Mouse (Mus musculus) lung, embryonic 14.5 days (tissue): Measurements from ENCODE around the gene Prkar2a. TPM values are rescaled to one million over a fixed set of nuclear protein-coding genes. Genes with fewer than 3 reads are reported as not detected.

ENCODE experiments used
- ATAC-seq: fragments of 200-750 bp; cut with Nextera tagmentation; 2 replicates; pipeline ENCODE4 v1.8.0; 2017; ENCODE audit warnings: mild to moderate bottlenecking, moderate TSS enrichment, moderate library complexity; ENCODE audit not compliant: insufficient read depth
- DNase-seq: peaks from one replicate; pipeline ENCODE4 v3.0.0-alpha.2; 2015
- H3K27ac ChIP-seq: fragments of 300-500 bp; sonication (generic); 2 replicates; pipeline ENCODE4 v1.5.1; 2014; ENCODE audit warnings: low read depth, mild to moderate bottlenecking, moderate library complexity
- H3K27me3 ChIP-seq: fragments of 300-500 bp; sonication (generic); 2 replicates; pipeline ENCODE4 v1.6.1; 2014; ENCODE audit warnings: low read length, control low read depth; ENCODE audit not compliant: insufficient read depth
- H3K36me3 ChIP-seq: fragments of 300-500 bp; sonication (generic); 2 replicates; pipeline ENCODE4 v1.6.1; 2014; ENCODE audit warnings: control low read depth; ENCODE audit not compliant: insufficient read depth
- H3K4me1 ChIP-seq: fragments of 300-500 bp; sonication (generic); 2 replicates; pipeline ENCODE4 v1.6.1; 2014; ENCODE audit warnings: antibody characterized with exemption, control low read depth; ENCODE audit not compliant: insufficient read depth
- H3K4me2 ChIP-seq: fragments of 300-500 bp; sonication (generic); 2 replicates; pipeline ENCODE4 v1.6.1; 2014; ENCODE audit warnings: mild to moderate bottlenecking
- H3K4me3 ChIP-seq: fragments of 300-500 bp; sonication (generic); 2 replicates; pipeline ENCODE4 v1.5.1; 2014; ENCODE audit warnings: low read depth, low read length
- H3K9ac ChIP-seq: fragments of 300-500 bp; sonication (generic); 2 replicates; pipeline ENCODE4 v1.6.1; 2014
- H3K9me3 ChIP-seq: fragments of 300-500 bp; sonication (generic); 2 replicates; pipeline ENCODE4 v1.6.1; 2016; ENCODE audit warnings: low read depth, low read length, control low read depth
- CTCF ChIP-seq: IDR thresholded peaks from 2 replicates; pipeline ENCODE4 v1.5.1; 2016; ENCODE audit warnings: antibody characterized with exemption, low read depth
- WGBS: fragments of 180-500 bp; shearing (Covaris S2); extraction: QIAGEN DNeasy Blood & Tissue Kit; methylation state at CpG from one replicate; pipeline ENCODE4 v1.1.7; 2014; 5-methylcytosine and 5-hydroxymethylcytosine counted together
- polyA plus RNA-seq: library from polyadenylated mRNA; unstranded; fragments of >200 nt; fragmentation: Nextera tagmentation; extraction: Ambion mirVana; gene quantifications from 2 replicates; pipeline ENCODE4 v1.2.1, GENCODE M21; 2014

Prkar2a gene
- polyA plus RNA-seq, 1 experiment from 2014 or later = 38.1 TPM

GRCm38 (mm10) chr9:108661677-108662612 is 27.2 kb upstream of the Prkar2a start, which contains the start of gene Slc25a20:
Gene Slc25a20 (plus strand): TSS chr9:108662088.
- WGBS = 3% methylated on average over 37 of the region's 37 CpGs
- Histone ChIP-seq H3K36me3 (no peaks in the 10 kb centered on the region), H3K4me1 (no peaks in the 10 kb centered on the region; the same call in none of the 2 replicates), H3K9ac (peak within 1 kb of the TSS; percentile 65), H3K9me3 (no peaks in the 10 kb centered on the region), H3K4me2 (peak within 1 kb of the TSS; percentile 72), H3K4me3 (peak within 1 kb of the TSS; percentile 71), H3K27ac (peak within 1 kb of the TSS; percentile 54; the same call in 1 of the 2 replicates), H3K27me3 (no peaks in the 10 kb centered on the region)
- ATAC-seq (peak; percentile 95), DNase-seq (peak; percentile 91)
- no peak for TF ChIP-seq CTCF

DNA sequence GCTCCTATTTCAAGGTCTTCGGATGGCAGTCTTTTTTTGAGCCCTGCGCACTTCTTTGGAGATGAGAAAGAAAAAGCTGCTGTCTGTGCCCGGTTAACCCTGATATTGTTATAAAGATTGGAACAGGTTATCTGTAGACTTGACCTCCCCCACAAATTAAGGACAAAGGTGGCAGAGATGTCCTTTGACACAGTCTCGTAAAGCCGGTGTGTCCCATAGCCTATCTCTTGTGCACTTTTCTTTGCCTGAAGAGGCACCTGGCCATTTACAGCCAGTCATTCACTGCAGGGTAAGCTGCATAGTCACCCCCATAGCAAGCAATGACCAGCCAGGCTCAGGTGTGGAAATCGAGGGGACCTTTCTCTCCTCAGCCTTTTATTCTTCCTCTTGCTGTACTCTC is 26.5 kb upstream of the Prkar2a start:
- Histone ChIP-seq H3K4me3 (peak overlapping the region; percentile 71), H3K4me1 (no peaks in the 10 kb centered on the region; the same call in none of the 2 replicates), H3K4me2 (peak overlapping the region; percentile 72), H3K9me3 (no peaks in the 10 kb centered on the region), H3K9ac (peak overlapping the region; percentile 65), H3K36me3 (no peaks in the 10 kb centered on the region), H3K27me3 (no peaks in the 10 kb centered on the region), H3K27ac (no peak overlapping the region)
- DNase-seq = no peak
- TF ChIP-seq CTCF = no peak
- 24% methylated on average over 6 of the region's 6 CpGs for WGBS
- ATAC-seq = no peak

- peaks cover 22% of the 10 kb centered on the region; the same call in 1 of the 2 replicates for H3K36me3 ChIP-seq
- peak; percentile 79 for DNase-seq
Observed at GRCm38 (mm10) chr9:108669875-108670274, 19.2 kb upstream of the Prkar2a start.

GRCm38 (mm10) chr9:108673151-108673550 is 16.0 kb upstream of the Prkar2a start:
- H3K9ac ChIP-seq = no peak overlapping the region
- no peaks in the 10 kb centered on the region for H3K4me1 ChIP-seq
- no peaks in the 10 kb centered on the region for H3K27me3 ChIP-seq
- peak; percentile 54 for TF ChIP-seq CTCF
- ATAC-seq (no peak), DNase-seq (peak; percentile 49)
- no peak overlapping the region for H3K4me3 ChIP-seq
- WGBS = 51% methylated on average over 2 of the region's 2 CpGs
- H3K4me2 ChIP-seq = no peak overlapping the region
- H3K9me3 ChIP-seq = no peaks in the 10 kb centered on the region
- peaks cover 22% of the 10 kb centered on the region; the same call in 1 of the 2 replicates for H3K36me3 ChIP-seq
- H3K27ac ChIP-seq = no peak overlapping the region

More at GRCm38 (mm10) chr9:108669875-108670274, 19.2 kb upstream of the Prkar2a start:
- Histone ChIP-seq H3K9me3 (no peaks in the 10 kb centered on the region), H3K27ac (no peak overlapping the region), H3K9ac (no peak overlapping the region), H3K4me1 (no peaks in the 10 kb centered on the region), H3K4me3 (no peak overlapping the region), H3K4me2 (no peak overlapping the region), H3K27me3 (no peaks in the 10 kb centered on the region)
- TF ChIP-seq CTCF = peak; percentile 68
- 53% methylated on average over 8 of the region's 8 CpGs for WGBS
- 0 out of 2 replicates have a peak, but pooled peaks have one; percentile 28 for ATAC-seq

DNA sequence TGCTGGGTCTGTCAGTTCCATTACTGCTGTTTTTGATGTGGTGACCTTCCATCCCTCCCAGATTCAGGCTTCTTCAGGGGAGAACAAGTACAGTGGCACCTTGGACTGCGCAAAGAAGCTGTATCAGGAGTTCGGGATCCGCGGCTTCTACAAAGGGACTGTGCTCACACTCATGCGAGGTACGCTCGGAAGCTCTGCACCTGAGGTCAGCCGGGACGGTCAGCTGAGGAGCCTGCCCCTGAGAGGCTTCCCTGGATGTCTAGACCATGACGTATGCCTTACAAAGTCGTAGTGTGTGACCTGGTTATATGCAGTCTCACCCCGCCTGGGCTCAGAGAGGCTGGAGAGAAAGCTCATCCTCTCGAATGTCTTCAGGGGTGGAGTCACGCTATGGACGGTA is 9.1 kb upstream of the Prkar2a start:
- Histone ChIP-seq H3K4me1 (no peaks in the 10 kb centered on the region), H3K27ac (no peak overlapping the region), H3K36me3 (peaks cover 28% of the 10 kb centered on the region), H3K9me3 (no peaks in the 10 kb centered on the region), H3K9ac (no peak overlapping the region), H3K27me3 (no peaks in the 10 kb centered on the region), H3K4me3 (no peak overlapping the region), H3K4me2 (no peak overlapping the region)
- no peak for TF ChIP-seq CTCF
- 89% methylated on average over 15 of the region's 15 CpGs for WGBS
- DNase-seq = no peak
- ATAC-seq = no peak

DNA sequence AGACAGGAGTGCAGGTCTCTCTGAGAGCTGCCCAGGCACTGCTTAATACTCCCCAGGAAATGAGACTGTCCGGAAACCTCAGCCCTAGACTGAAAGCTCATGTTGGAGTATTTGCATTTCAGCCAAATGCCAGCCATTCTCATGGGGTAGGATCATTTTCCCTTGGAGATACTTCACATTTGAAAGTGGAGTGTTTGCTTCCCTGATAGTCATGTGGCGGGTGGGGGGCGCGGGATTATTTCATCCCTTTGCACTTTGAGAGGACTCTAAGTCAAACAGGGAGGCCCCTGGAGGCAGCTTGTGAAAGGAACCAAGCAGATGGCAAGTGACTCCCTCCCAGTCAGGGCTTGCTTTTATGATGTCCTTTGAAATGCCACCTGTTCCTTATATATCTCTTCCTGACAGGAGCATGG is 2.6 kb upstream of the Prkar2a start:
- 31% methylated on average over 4 of the region's 4 CpGs for WGBS
- DNase-seq (peak; percentile 68), ATAC-seq (peak; percentile 52; the same call in 1 of the 2 replicates)
- 0 out of 2 replicates have a peak, but pooled peaks have one; percentile 8 for TF ChIP-seq CTCF
- Histone ChIP-seq H3K4me3 (no peak overlapping the region), H3K27ac (peak overlapping the region; percentile 76), H3K27me3 (no peaks in the 10 kb centered on the region), H3K9me3 (no peaks in the 10 kb centered on the region), H3K4me1 (no peaks in the 10 kb centered on the region), H3K4me2 (0 out of 2 replicates have a peak overlapping the region, but pooled peaks have one; percentile 0), H3K9ac (no peak overlapping the region), H3K36me3 (peaks cover 14% of the 10 kb centered on the region; the same call in 1 of the 2 replicates)

DNA sequence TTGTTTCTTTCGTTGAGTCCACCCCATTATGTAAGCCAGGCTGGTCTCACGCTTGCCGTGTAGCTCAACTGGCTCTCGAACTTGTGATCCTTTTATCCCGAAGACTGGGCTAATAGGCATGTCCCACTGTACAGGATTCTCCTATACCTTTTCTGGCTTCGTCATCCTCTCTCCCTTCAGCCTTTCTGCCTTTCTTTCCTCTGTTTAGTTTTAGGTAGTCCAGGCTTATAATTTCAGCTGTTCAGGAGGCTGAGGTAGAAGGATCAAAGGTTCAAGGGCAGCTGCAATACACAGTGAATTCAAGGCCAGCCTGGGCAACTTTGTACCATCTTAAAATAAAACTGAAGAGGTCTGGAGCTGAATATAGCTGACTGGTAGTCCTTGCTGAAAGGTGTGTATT is 1.9 kb upstream of the Prkar2a start:
- no peaks in the 10 kb centered on the region for H3K27me3 ChIP-seq
- peaks cover 11% of the 10 kb centered on the region; the same call in 1 of the 2 replicates for H3K36me3 ChIP-seq
- peak overlapping the region; percentile 51; the same call in 1 of the 2 replicates for H3K27ac ChIP-seq
- DNase-seq = no peak
- H3K4me2 ChIP-seq = no peak overlapping the region
- H3K4me1 ChIP-seq = no peaks in the 10 kb centered on the region; the same call in 1 of the 2 replicates
- no peaks in the 10 kb centered on the region for H3K9me3 ChIP-seq
- ATAC-seq = no peak
- no peak overlapping the region for H3K4me3 ChIP-seq
- 53% methylated on average over 6 of the region's 6 CpGs for WGBS
- no peak overlapping the region for H3K9ac ChIP-seq
- TF ChIP-seq CTCF = no peak
